Mouse (Mus musculus) intestine, postnatal 0 days (tissue): ENCODE results near the gene Cdc25b. TPM values are rescaled to one million over a fixed set of nuclear protein-coding genes. Genes with fewer than 3 reads are reported as not detected.

Experiments used
- ATAC-seq: fragments of 200-750 bp; cut with Nextera tagmentation; 2 replicates; pipeline ENCODE4 v1.8.0; 2017; ENCODE audit warnings: mild to moderate bottlenecking, moderate TSS enrichment, moderate library complexity
- H3K27ac ChIP-seq: fragments of 300-500 bp; sonication (generic); 2 replicates; pipeline ENCODE4 v1.5.1; 2014; ENCODE audit warnings: mild to moderate bottlenecking, low read depth, low read length, moderate library complexity
- H3K27me3 ChIP-seq: fragments of 300-500 bp; sonication (generic); replicated peaks from 2 replicates; pipeline ENCODE4 v1.6.1; 2014; ENCODE audit warnings: low read length, mixed read lengths; ENCODE audit not compliant: control insufficient read depth, insufficient read depth
- H3K36me3 ChIP-seq: fragments of 300-500 bp; sonication (generic); 2 replicates; pipeline ENCODE4 v1.6.1; 2014; ENCODE audit warnings: mild to moderate bottlenecking, moderate library complexity; ENCODE audit not compliant: control insufficient read depth, insufficient read depth
- H3K4me1 ChIP-seq: fragments of 300-500 bp; sonication (generic); replicated peaks from 2 replicates; pipeline ENCODE4 v1.6.1; 2014; ENCODE audit warnings: antibody characterized with exemption, low read length, mixed read lengths; ENCODE audit not compliant: control insufficient read depth, insufficient read depth
- H3K4me2 ChIP-seq: fragments of 300-500 bp; sonication (generic); replicated peaks from 2 replicates; pipeline ENCODE4 v1.6.1; 2014; ENCODE audit warnings: low read depth, mild to moderate bottlenecking, moderate library complexity
- H3K4me3 ChIP-seq: fragments of 300-500 bp; sonication (generic); 2 replicates; pipeline ENCODE4 v1.5.1; 2014; ENCODE audit warnings: low read depth, low read length
- H3K9ac ChIP-seq: fragments of 300-500 bp; sonication (generic); 2 replicates; pipeline ENCODE4 v1.6.1; 2014; ENCODE audit warnings: mild to moderate bottlenecking, low read depth, low read length
- H3K9me3 ChIP-seq: fragments of 300-500 bp; sonication (generic); 2 replicates; pipeline ENCODE4 v1.6.1; 2016; ENCODE audit warnings: mixed run types; ENCODE audit not compliant: control insufficient read depth
- CTCF ChIP-seq: sonication (generic); IDR thresholded peaks from 2 replicates; pipeline ENCODE4 v1.5.1; 2016; ENCODE audit warnings: low read depth, mild to moderate bottlenecking, control low read depth, antibody characterized with exemption, moderate library complexity
- WGBS: fragments of 180-500 bp; shearing (Covaris S2); extraction: QIAGEN DNeasy Blood & Tissue Kit; methylation state at CpG from one replicate; pipeline ENCODE4 v1.1.7; 2014; 5-methylcytosine and 5-hydroxymethylcytosine counted together
- polyA plus RNA-seq: library from polyadenylated mRNA; unstranded; fragments of >200 nt; fragmentation: Nextera tagmentation; extraction: Ambion mirVana; gene quantifications from 2 replicates; pipeline ENCODE4 v1.2.1, GENCODE M21; 2015

The Cdc25b gene
- polyA plus RNA-seq, 1 experiment from 2014 or later = 10.9 TPM

DNA sequence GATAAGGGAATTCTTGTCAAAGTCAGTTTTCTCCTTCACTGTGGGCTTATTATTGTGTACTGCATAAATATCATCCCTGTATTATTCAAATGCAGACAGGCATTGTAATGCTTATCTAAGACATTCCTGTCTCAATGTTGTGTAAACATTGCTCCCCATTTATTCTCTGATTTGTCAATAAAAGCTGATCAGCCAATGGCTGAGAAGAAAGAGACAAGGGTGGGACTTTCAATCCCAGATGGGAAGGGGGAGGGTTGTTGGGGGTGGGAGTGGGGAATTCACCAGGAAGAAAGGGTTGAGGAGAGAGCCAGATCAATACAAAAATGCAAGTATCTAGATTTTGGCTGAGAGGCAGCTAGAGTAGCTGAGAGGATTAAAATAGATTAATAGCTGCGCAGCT is 17.8 kb upstream of the Cdc25b start:
- H3K4me2 ChIP-seq = no peak overlapping the region
- WGBS = 57% methylated on average over 1 of the region's 1 CpGs
- no peaks in the 10 kb centered on the region for H3K27me3 ChIP-seq
- no peak overlapping the region for H3K9ac ChIP-seq
- no peak for TF ChIP-seq CTCF
- H3K4me1 ChIP-seq = no peaks in the 10 kb centered on the region; the same call in 1 of the 2 replicates
- no peak for ATAC-seq
- no peak overlapping the region for H3K4me3 ChIP-seq
- H3K36me3 ChIP-seq = no peaks in the 10 kb centered on the region; the same call in 1 of the 2 replicates
- H3K9me3 ChIP-seq = no peaks in the 10 kb centered on the region
- H3K27ac ChIP-seq = no peak overlapping the region

DNA sequence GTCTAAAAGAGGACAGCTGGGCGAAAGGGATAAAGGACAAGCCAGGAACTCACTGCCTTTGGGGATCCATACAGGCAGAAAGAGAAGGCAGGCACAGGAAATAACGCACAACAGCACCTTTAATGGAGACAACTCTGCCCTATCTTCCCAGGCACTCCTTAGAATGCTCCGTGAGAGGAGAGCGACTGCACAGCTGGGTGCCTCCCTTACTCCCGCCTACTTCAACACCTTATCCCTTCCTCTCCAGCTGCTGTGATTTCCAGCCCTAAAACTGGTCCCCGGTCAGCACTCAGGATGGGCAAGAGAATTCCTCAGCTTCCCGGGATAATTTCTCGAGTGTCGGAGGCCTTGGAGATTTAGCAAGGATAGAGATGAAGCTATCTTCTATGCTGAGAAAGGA is 15.8 kb upstream of the Cdc25b start:
- Histone ChIP-seq H3K4me2 (peak overlapping the region; percentile 58), H3K27ac (no peak overlapping the region), H3K4me1 (peaks cover 11% of the 10 kb centered on the region; the same call in 1 of the 2 replicates), H3K4me3 (no peak overlapping the region), H3K27me3 (no peaks in the 10 kb centered on the region), H3K9ac (no peak overlapping the region), H3K9me3 (no peaks in the 10 kb centered on the region), H3K36me3 (no peaks in the 10 kb centered on the region; the same call in 1 of the 2 replicates)
- WGBS = 38% methylated on average over 9 of the region's 9 CpGs
- no peak for ATAC-seq
- TF ChIP-seq CTCF = no peak

GRCm38 (mm10) chr2:131171401-131172104 is 15.2 kb upstream of the Cdc25b start:
- Histone ChIP-seq H3K4me3 (peak overlapping the region; percentile 7; the same call in 1 of the 2 replicates), H3K4me1 (peaks cover 16% of the 10 kb centered on the region; the same call in 1 of the 2 replicates), H3K9ac (no peak overlapping the region), H3K36me3 (no peaks in the 10 kb centered on the region; the same call in 1 of the 2 replicates), H3K27me3 (no peaks in the 10 kb centered on the region), H3K27ac (no peak overlapping the region), H3K9me3 (no peaks in the 10 kb centered on the region), H3K4me2 (peak overlapping the region; percentile 58)
- no peak for ATAC-seq
- 28% methylated on average over 43 of the region's 43 CpGs for WGBS
- TF ChIP-seq CTCF = peak; percentile 34; the same call in 1 of the 2 replicates

DNA sequence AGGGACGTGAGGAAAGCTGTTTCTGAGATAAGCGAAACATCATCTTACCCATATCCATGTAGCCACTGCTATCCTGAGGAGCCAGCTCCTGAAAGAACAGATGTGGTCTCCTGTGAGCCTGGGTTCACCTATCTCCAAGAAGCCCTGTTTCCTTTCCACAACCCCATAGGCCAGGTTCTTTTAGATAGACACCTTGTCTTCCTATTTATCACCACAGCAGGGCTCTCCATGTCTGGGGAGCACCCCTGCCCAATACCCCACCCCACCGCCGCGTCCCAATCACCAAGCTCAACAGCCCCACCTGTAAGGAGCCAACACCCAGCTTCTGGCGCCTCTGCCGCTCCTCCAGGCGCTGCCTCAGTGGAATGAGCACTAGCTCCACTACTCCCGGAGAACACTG is 14.4 kb upstream of the Cdc25b start:
- Histone ChIP-seq H3K9me3 (no peaks in the 10 kb centered on the region), H3K36me3 (no peaks in the 10 kb centered on the region; the same call in 1 of the 2 replicates), H3K27me3 (no peaks in the 10 kb centered on the region), H3K4me1 (peaks cover 16% of the 10 kb centered on the region; the same call in 1 of the 2 replicates), H3K4me3 (no peak overlapping the region), H3K4me2 (no peak overlapping the region), H3K27ac (no peak overlapping the region; the same call in 1 of the 2 replicates), H3K9ac (no peak overlapping the region)
- ATAC-seq = no peak
- TF ChIP-seq CTCF = no peak
- 62% methylated on average over 9 of the region's 9 CpGs for WGBS

DNA sequence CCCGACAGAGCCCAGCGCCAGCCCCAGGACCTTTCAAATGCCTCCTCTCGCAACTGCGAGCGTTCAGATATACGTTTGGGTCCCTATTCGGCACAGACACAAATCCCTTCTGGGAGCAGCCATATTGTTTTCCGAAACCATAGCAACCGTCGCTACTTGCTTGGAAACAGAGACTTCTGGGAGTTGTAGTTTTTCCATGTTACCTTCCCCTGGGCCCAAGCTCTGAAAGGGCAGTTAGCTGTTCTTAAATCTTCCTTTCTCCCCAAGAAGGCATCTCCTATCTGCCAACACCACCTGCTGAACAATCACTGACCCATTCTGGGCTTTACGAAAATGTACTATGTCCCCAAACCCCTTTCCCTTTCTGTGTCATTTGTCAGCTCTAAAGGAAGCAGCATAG is 12.0 kb upstream of the Cdc25b start:
- Histone ChIP-seq H3K9ac (no peak overlapping the region), H3K27me3 (no peaks in the 10 kb centered on the region), H3K27ac (no peak overlapping the region), H3K4me2 (peak overlapping the region; percentile 78), H3K36me3 (no peaks in the 10 kb centered on the region; the same call in 1 of the 2 replicates), H3K4me1 (peaks cover 20% of the 10 kb centered on the region), H3K4me3 (peak overlapping the region; percentile 32), H3K9me3 (no peaks in the 10 kb centered on the region)
- no peak for ATAC-seq
- no peak for TF ChIP-seq CTCF
- whole genome bisulfite sequencing = 5% methylated on average over 11 of the region's 11 CpGs

DNA sequence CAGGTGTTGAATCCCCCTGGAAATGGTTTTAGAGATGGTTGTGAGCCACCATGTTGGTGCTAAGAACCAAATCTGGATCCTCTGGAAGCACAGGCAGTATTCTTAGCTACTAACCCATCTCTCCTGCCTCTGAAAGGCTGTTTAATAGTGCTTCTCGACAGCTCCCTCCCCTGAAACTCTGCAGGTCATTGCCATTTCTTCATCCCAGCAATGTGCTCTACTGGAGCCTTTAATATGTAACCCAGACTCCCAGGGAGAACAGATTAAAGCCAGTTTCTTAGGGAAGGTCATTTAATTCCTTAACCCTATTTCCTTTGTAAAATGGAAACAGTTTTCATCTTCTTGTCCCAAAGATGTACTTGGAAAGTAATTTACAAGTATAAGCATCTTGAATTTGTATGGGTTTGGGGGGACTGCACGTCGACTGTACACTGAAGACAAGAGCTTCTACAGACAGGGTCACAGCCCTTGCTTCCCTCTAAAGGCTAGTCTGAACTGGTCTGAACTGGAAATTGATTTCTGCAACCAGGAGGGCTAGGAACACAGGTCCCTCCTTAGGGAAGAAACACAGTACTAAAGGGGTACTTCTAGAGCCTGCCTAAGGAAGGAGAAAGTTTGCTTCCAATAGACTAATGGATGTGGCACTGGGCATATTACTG is 11.3 kb upstream of the Cdc25b start:
- 59% methylated on average over 3 of the region's 3 CpGs for WGBS
- no peaks in the 10 kb centered on the region for H3K27me3 ChIP-seq
- TF ChIP-seq CTCF = no peak
- peak overlapping the region; percentile 96 for H3K4me2 ChIP-seq
- H3K4me1 ChIP-seq = peaks cover 20% of the 10 kb centered on the region
- no peak for ATAC-seq
- peak overlapping the region; percentile 83 for H3K27ac ChIP-seq
- no peaks in the 10 kb centered on the region for H3K9me3 ChIP-seq
- peak overlapping the region; percentile 22; the same call in 1 of the 2 replicates for H3K9ac ChIP-seq
- H3K36me3 ChIP-seq = no peaks in the 10 kb centered on the region; the same call in 1 of the 2 replicates
- no peak overlapping the region for H3K4me3 ChIP-seq
